Mouse (Mus musculus) megakaryocyte-erythroid progenitor cell, adult 5-6 weeks (primary cell): ENCODE results near the gene Ugt1a7c. TPM values are rescaled to one million over a fixed set of nuclear protein-coding genes. Genes with fewer than 3 reads are reported as not detected.
"Not testable (repeated sequence)": the region's sequence is repeated elsewhere in the genome, so short reads cannot be mapped to it uniquely, and the experiment has no call there.

Experiments used
- ATAC-seq: replicated peaks from 2 replicates; pipeline ENCODE4 v1.8.0; 2016; ENCODE audit warnings: mild to moderate bottlenecking, inconsistent platforms; ENCODE audit not compliant: severe bottlenecking, poor library complexity, low FRiP score, low TSS enrichment
- total RNA-seq, 2 experiments: library from RNA; stranded (forward) in 1 of 2; stranded (reverse) in 1 of 2; fragments of 200-1000, 215-1000 nt in 1 of 2; fragments of >200 nt in 1 of 2; fragmentation: Nextera tagmentation in 1 of 2; gene quantifications; 2 replicates each; pipeline ENCODE4 v1.2.3; 2014 to 2017

Ugt1a7c gene
- total RNA-seq (2014; fragmentation: Nextera tagmentation), result 0.11 TPM in 1 of 2 replicates, not detected in the other
- total RNA-seq (2017), result 0.61 and 2.3 TPM in 2 replicates

DNA sequence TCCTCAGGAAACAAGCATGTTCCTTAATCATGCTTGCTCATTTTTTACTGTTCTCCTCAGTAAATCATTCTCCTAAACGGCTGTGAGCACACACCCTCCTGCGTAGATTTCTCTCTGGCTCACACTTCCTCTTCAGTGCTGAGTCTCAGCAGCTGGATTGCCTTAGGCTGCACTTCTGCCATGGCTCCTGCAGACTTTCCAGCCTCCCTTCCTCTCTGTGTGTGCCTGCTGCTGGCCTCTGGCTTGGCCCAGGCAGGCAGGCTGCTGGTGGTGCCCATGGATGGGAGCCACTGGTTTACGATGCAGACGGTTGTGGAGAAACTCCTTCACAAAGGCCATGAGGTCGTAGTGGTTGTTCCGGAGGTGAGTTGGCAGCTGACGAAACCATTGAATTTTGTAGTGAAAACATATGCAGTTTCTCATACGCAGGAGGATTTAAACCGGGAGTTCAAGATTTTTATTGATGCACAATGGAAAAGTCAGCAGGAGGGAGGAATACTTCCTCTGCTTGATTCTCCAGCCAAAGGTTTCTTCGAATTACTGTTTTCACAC lies at the start of gene Ugt1a7c:
Gene Ugt1a7c (plus strand): TSS at position 122 of the 552 bp plus-strand sequence.
- ATAC-seq, result 0 out of 2 replicates have a peak, but pooled peaks have one; percentile 50

DNA sequence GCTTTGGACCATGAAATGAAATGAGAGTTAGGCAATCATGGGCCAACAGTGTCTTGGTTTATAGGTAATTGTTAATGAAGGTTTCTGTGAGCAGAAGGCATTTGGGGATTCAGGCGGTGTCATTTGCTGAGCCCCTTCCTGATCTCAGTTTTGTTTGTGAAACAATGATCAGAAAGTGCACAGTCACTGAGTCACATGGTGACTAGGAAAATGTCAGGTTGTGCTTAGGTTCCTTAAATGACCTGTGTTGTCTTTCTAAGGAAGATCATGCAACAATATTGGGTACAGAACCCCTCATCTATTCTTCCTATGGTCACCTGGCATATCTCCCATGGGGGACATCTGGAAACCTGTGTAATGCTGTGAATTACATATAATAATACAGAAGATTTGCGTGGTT lies 47.5 kb upstream of the Ugt1a7c start:
- ATAC-seq, result not testable (repeated sequence)

DNA sequence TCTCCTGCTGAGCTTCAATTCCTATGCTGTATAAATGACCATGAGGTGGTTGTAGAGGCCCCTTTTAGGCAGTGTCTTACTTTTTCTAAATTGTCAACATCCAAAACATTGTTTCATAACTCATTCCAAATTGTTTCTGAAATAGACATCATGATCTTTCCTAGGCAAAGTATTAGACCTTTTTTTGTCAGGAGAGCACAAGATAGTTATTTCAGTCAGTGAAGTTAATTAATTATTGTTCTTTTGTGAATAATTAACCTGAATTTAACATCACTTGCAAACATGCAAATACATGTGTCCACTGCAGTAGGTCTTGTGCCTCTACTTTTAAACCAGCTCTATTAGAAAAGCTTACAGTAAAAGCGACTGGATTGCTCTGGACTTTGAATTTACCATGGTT lies 39.8 kb upstream of the Ugt1a7c start, which contains the start of gene Ugt1a10:
Gene Ugt1a10 (plus strand): TSS at position 301 of the 400 bp plus-strand sequence.
- ATAC-seq, result no peak

DNA sequence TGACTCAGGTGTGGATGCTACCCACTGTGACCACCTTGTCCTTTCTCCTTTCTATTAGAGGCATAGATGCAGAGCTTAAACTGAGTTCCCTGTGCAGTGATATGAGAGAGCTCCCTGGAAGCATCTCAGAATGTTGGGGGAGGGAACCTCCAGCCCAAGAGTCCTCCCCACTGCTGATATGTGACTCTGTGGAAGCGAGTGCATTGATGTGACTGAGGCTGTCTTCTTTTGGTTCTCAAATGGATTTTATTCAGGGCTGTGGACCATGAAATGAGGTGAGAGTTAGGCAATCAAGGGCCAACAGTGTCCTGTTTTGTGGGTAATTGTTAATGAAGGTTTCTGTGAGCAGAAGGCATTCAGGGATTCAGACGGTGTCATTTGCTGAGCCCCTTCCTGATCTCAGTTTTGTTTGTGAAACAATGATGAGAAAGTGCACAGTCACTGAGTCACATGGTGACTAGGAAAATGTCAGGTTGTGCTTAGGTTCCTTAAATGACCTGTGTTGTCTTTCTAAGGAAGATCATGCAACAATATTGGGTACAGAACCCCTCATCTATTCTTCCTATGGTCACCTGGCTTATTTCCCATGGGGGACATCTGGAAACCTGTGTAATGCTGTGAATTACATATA lies 28.3 kb upstream of the Ugt1a7c start:
- not testable (repeated sequence) for ATAC-seq

DNA sequence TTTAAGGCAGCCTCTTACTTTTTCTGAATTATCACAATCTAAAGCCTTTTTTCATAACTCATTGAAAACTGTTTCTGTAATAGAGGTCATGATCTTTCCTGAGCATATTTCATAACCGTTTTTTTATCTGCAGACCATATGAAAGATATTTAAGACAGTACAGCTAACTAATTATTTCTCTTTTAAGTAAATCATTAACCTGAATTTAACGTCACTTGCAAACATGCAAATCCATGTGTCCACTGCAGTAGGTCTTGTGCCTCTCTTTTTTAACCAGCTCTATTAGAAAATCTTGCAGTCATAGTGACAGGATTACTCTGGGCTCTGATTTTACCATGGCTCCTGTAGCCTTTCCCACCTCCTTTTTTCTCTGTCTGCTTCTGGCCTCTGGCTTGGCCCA lies 24.4 kb upstream of the Ugt1a7c start, which contains the start of gene Ugt1a9:
Gene Ugt1a9 (plus strand): TSS at position 306 of the 400 bp plus-strand sequence.
- no peak for ATAC-seq

DNA sequence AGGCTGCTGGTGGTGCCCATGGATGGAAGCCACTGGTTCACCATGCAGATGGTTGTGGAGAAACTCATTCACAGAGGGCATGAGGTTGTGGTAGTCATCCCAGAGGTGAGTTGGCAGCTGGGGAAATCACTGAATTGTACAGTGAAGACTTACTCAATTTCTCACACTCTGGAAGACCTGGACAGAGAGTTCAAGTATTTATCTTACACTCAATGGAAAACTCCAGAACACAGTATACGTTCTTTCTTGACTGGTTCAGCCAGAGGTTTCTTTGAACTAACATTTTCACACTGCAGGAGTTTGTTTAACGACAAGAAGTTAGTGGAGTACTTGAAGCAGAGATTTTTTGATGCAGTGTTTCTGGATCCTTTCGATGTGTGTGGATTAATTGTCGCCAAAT lies 24.0 kb upstream of the Ugt1a7c start:
- no peak for ATAC-seq

DNA sequence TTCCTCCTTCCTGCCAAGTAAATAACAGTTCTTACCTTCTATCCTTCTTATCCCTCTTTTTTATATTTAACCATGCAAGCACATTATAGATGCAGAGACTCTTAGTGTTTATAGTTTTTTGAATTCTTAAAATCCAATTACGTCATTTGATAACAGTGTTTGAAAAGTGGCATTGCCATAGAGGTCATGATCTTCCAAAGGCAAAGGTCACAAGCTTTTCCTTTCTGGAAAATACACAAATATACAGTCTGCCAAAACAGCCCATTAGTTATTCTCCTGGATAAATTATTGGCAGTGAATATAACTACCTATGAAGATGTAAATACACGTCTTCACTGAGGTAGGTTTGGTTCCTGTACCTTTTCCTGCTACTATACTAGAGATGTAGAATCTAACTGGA lies 20.4 kb upstream of the Ugt1a7c start:
- ATAC-seq, result no peak

DNA sequence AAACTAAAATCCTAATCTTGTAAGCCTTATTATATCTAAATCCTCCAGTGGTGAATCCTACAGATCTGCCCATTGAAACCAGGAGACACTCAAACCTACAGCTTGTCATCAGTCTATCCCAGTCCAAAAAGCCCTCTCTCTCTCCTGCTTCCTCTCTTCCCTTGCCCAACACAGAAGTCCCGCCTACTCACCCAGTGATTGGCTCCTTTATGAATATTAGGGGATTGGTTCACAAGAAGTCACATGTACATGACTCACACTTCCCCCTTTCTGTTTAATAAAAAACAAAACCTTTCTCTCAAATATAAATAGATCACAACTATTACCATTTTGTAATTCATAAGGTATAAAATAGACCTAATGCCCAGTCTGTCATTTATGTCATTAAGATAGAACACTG lies 17.7 kb upstream of the Ugt1a7c start:
- ATAC-seq, result no peak

DNA sequence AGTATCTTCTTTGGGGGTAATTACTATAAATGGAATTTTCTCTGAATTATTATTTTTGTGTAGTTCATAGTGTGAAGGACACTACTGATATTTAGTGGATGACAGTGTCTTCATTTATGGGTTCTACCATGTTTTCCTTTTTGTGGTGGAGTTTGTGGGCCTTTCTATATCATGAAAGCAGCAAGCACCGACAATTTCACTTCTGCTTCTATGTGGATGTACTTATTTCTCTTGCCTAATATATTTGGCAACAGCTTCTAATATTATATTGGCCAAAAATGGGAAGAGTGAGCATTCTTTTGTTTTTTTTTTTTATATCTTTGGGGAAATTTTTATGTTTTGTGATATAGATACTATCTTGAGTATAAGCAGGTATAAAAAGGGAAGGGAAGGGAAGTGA lies 13.2 kb upstream of the Ugt1a7c start:
- ATAC-seq, result no peak

DNA sequence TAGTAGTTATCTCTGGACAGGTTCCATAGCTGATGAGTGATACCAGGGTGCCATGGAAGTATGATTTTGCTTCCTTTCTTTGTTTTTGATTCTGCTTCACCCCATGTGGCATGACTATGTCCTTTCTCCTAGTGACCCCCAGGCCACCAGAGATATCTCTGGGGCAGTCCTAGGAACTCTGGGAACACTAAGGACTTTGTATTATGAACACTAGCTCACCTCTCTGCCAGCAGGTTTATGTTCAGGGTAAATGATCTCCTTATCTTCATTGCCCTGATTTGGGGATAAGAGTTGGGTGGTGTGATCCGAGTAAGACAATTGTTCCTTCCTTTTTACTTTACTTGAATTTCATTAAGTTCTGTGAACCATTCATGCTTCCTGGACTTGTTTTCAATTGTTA lies 8.7 kb upstream of the Ugt1a7c start:
- ATAC-seq, result no peak

DNA sequence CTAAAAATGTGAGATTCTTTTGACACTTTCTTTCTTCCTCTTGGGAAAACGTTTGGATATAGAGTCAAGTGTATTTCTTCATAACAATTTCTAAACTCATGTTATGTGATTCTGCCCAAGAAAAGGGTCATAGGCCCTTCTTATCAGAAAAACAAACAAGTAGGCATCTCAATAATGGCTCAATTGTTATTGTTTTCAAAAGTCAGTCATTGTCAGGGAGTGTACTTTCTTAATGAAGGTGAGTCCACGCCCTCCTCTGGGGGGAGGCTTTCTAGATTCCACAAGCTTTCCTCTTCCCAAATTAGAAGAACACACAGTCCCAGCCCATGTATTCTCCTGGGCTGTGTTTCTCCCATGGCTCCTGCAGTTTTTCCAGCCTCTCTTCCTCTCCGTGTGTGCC lies 7.3 kb upstream of the Ugt1a7c start, which contains the start of gene Ugt1a8:
Gene Ugt1a8 (plus strand): TSS at position 301 of the 400 bp plus-strand sequence.
- ATAC-seq, result no peak

DNA sequence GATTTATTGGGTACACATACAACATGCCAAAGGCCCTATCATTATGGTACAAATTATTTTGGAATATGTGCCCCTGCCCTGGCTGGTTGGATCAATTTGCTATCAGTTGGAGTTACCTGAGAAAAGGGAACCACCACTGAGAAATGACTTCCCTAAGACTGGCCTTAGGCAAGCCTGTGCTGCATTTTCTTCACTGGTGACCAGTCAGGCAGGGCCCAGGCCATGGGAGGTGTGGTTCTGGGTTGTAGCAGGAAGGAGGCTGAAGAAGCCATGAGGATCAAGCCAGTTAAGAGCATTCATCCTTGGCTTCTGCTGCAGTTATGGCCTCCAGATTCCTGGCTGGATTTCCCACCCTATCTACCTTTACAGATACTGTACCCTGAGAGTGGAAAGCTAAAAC lies 2.5 kb upstream of the Ugt1a7c start:
- ATAC-seq, result no peak

DNA sequence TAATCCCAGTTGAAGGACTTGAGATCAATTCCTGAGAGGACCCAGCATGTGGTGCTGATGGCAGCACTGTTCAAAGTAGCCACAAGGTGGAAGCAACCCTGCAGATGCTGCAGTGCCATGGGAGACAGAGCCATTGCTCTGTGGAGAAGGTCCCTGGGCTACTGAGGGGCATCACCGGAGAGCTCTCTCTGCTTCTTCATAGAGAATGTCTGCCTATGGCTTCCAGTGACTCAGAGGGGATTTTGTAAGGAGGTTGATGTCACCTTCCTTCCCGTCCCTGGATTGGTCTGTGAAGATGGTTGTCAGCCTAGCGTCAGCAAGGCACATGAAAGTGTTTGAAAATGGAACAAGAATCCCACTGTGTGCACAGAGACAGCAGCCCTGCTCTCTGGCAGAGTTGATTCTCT lies 589 bp upstream of the Ugt1a7c start:
- peak; percentile 75 for ATAC-seq

DNA sequence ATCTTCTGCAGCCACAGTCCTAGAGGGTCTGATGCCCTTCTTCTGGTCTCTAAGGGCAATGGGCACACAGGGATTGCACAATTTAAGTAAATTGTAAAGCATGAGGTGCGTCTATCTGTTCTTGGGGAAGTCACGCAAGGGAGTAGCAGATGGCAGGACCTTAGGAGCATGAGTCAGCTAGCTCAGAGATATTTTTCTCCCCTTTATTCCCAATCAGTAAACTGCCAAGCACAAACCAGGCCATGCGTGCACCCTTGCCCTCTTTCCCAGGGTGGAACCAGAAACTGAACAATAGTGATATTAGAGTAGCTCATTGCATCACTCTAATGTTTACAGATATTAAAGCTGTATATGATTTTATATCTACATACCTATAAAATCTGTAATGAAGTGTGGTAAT lies 3.7 kb downstream of the Ugt1a7c start:
- ATAC-seq, result not testable (repeated sequence)

DNA sequence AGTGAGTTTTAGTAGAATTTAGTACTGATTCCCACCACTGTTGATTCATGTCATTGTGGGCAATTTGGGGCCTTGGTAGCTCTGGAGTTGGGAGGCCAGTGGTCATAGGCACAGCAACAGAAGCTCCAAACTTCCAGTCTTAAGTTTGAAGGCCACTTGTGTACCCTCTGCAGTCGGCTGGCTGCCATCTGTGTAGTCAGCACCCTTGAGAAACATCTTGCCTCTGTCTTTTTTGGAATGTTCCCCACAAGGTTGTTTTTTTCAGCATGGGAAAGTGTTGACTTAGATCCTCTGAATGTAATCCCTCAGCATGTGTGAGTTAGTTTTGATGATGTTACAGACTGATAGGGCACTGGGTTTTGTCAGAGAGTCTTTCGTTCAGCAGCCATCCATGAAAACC lies 4.8 kb downstream of the Ugt1a7c start:
- ATAC-seq, result not testable (repeated sequence)

DNA sequence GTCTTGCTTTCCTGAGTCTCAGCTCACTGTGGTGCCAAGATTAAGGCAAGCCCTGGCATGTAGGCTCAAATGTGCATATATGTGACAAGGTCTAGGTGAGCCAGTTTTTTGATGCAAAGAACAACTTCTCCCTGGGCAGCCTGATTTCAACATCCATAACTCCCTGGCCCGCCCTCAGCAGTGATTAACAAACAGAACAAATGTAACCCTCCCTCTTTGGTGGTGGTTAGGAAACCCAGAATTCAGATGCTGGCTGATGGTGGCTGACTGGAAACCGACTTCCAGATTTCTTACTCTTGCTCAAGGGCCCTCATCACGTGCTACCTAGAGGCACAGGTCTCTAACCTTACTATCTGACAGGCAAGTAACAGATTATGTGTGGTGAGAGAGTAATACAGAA lies 8.2 kb downstream of the Ugt1a7c start, which contains the start of gene Ugt1a6b:
Gene Ugt1a6b (plus strand): TSS at position 234 of the 400 bp plus-strand sequence.
- peak; percentile 53; the same call in 1 of the 2 replicates for ATAC-seq

DNA sequence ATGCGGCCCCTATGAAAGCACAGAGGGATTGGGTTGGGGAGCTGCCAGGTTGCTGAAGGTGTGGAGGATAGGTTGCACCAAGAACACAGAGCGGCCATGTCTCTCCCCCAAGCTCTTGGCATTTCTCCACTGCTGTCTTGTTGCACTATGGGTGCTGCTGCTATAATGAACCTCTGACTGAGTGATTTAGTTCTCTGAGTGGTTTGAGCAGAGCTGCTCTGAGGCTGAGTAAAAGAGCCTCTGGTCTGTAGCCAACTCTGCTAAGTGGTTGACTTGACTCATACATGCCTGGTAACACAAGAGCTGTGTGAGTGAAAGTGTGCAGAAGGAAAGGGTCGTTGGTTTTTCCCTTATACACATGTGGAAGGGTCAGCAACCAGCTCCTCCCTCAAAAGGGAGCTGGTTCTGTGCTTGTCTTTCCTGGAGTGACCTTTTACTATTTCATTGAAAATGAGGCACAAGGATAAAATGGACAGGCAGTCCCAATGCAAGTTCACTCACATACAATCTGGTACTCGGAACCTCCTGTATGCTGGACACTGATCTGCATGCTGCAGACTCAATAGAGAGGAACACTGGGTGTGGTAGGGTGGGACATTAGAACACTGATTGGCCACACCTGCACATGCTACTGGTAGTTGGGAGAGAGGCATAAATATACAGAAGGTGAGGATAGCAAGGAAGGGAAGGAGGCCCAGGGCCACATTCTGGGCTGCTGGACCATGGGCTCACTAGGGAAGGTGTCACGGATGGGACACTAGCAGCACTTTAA lies 9.0 kb downstream of the Ugt1a7c start:
- ATAC-seq, result peak; percentile 35; the same call in 1 of the 2 replicates

DNA sequence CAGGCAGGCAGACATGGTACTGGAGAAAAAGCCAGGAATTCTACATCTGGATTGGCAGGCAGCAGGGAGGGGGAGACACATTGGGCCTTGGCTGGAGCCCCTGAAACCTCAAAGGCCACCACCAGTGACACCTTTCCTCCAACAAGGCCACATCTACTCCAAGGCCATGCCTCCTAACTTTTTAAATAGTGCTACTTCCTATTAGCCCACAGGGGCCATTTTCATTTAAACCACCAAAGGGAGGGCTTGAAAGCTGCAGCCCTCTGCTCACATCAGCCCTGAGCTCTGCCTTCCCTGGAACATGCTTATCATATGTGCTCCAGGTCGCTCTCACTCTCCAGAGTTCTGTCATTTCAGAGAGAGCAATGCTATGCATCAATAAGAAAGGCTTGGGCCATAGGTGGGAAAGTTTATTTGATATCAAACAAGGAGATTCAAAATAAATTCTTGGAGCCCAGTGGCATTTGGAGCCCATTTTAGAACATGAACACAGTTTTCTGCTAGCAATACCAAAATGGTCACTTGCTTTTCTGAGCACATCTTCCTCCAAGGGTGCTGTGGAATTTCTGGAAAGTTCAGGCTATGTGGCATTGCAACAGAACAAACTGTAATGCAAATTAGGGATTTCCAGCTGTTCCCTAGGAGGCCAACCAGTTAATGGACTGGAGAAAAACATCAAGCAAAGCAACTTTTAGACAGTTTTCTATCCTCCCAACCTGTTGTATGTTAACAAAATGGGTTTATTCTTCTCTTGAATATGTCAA lies 10.0 kb downstream of the Ugt1a7c start:
- ATAC-seq, result no peak

DNA sequence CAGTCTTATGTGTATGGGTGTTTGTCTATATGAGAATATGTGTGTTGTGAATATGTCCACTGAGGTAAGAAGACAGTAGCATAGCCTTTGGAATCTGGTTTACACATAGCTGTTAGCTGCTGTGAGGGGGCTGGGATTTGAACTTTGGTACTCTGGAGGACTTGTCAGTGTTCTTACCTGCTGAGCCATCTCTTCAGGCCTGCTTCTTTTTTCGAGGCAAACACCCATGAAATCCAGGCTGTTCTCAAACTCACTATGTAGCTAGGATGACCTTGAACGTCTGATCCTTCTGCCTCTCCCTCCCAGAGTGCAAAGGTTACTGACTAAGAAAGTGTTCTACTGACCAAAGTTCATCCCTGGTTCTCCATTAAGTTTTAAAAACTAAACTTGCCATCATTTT lies 10.8 kb downstream of the Ugt1a7c start:
- ATAC-seq, result no peak
